Mouse (Mus musculus) intestine, embryonic 14.5 days (tissue): ENCODE results near the gene Dok7. TPM values are rescaled to one million over a fixed set of nuclear protein-coding genes. Genes with fewer than 3 reads are reported as not detected.
A peak's percentile ranks its signal among the peaks of the same experiment; 100 is the strongest.

Experiments used
- ATAC-seq: fragments of 200-750 bp; cut with Nextera tagmentation; replicated peaks from 2 replicates; pipeline ENCODE4 v1.8.0; 2017; ENCODE audit warnings: low read depth, moderate number of reproducible peaks, moderate TSS enrichment, moderate library complexity; ENCODE audit not compliant: low FRiP score, low TSS enrichment
- DNase-seq: peaks from one replicate; pipeline ENCODE4 v3.0.0-alpha.2; 2018; ENCODE audit warnings: low spot score
- H3K27ac ChIP-seq: fragments of 300-500 bp; sonication (generic); 2 replicates; pipeline ENCODE4 v1.5.1; 2014; ENCODE audit warnings: low read depth, mild to moderate bottlenecking, control low read depth
- H3K27me3 ChIP-seq: fragments of 300-500 bp; sonication (generic); replicated peaks from 2 replicates; pipeline ENCODE4 v1.6.1; 2014; ENCODE audit warnings: low read length, control low read depth; ENCODE audit not compliant: control insufficient read depth, insufficient read depth
- H3K36me3 ChIP-seq: fragments of 300-500 bp; sonication (generic); 2 replicates; pipeline ENCODE4 v1.6.1; 2014; ENCODE audit warnings: low read length, control low read depth; ENCODE audit not compliant: control insufficient read depth, insufficient read depth
- H3K4me1 ChIP-seq: fragments of 300-500 bp; sonication (generic); replicated peaks from 2 replicates; pipeline ENCODE4 v1.6.1; 2014; ENCODE audit warnings: low read length, control low read depth, mixed read lengths; ENCODE audit not compliant: control insufficient read depth, insufficient read depth
- H3K4me2 ChIP-seq: fragments of 300-500 bp; sonication (generic); 2 replicates; pipeline ENCODE4 v1.6.1; 2014; ENCODE audit warnings: low read length
- H3K4me3 ChIP-seq: fragments of 300-500 bp; sonication (generic); 2 replicates; pipeline ENCODE4 v1.5.1; 2014; ENCODE audit warnings: low read depth, low read length, control low read depth, mixed read lengths
- H3K9ac ChIP-seq: fragments of 300-500 bp; sonication (generic); 2 replicates; pipeline ENCODE4 v1.6.1; 2014; ENCODE audit warnings: mild to moderate bottlenecking, low read length
- H3K9me3 ChIP-seq: fragments of 300-500 bp; sonication (generic); 2 replicates; pipeline ENCODE4 v1.6.1; 2016; ENCODE audit warnings: low read length, control low read depth; ENCODE audit not compliant: control insufficient read depth
- WGBS: fragments of 180-500 bp; shearing (Covaris S2); extraction: QIAGEN DNeasy Blood & Tissue Kit; methylation state at CpG from one replicate; pipeline ENCODE4 v1.1.7; 2014; 5-methylcytosine and 5-hydroxymethylcytosine counted together
- microRNA-seq: library from miRNA; unstranded; fragments of <30 nt; microRNA quantifications from one replicate; pipeline ENCODE4, GENCODE M21; 2016
- polyA plus RNA-seq: library from polyadenylated mRNA; unstranded; fragments of >200 nt; fragmentation: Nextera tagmentation; extraction: Ambion mirVana; gene quantifications from 2 replicates; pipeline ENCODE4 v1.2.1, GENCODE M21; 2014

The Dok7 gene
- polyA plus RNA-seq, 1 experiment from 2014 or later = 1.4 TPM

GRCm38 (mm10) chr5:35133468-35133867 is 76.9 kb downstream of the Dok7 start:
- Histone ChIP-seq H3K4me1 (no peaks in the 10 kb centered on the region), H3K4me2 (no peak overlapping the region), H3K4me3 (no peak overlapping the region), H3K9me3 (no peaks in the 10 kb centered on the region), H3K9ac (no peak overlapping the region), H3K36me3 (no peaks in the 10 kb centered on the region), H3K27me3 (no peaks in the 10 kb centered on the region), H3K27ac (no peak overlapping the region)
- DNase-seq = no peak
- 88% methylated on average over 4 of the region's 4 CpGs for WGBS
- ATAC-seq = no peak

- ATAC-seq (no peak), DNase-seq (no peak)
- 73% methylated on average over 3 of the region's 3 CpGs for WGBS
- no peaks in the 10 kb centered on the region for H3K9me3 ChIP-seq
- no peak overlapping the region for H3K4me3 ChIP-seq
- no peak overlapping the region for H3K27ac ChIP-seq
- H3K27me3 ChIP-seq = no peaks in the 10 kb centered on the region
- H3K9ac ChIP-seq = no peak overlapping the region
- H3K4me2 ChIP-seq = no peak overlapping the region
- H3K36me3 ChIP-seq = no peaks in the 10 kb centered on the region
- no peaks in the 10 kb centered on the region for H3K4me1 ChIP-seq
These were observed 77.7 kb downstream of the Dok7 start for GRCm38 (mm10) chr5:35134286-35134685.

GRCm38 (mm10) chr5:35135903-35136302 is 79.3 kb downstream of the Dok7 start:
- 58% methylated on average over 5 of the region's 5 CpGs for WGBS
- Histone ChIP-seq H3K4me1 (no peaks in the 10 kb centered on the region), H3K27me3 (no peaks in the 10 kb centered on the region), H3K27ac (no peak overlapping the region), H3K36me3 (no peaks in the 10 kb centered on the region), H3K4me2 (no peak overlapping the region), H3K4me3 (no peak overlapping the region), H3K9ac (no peak overlapping the region), H3K9me3 (no peaks in the 10 kb centered on the region)
- ATAC-seq = no peak
- DNase-seq = no peak

Small RNA genes lying within 50 kb of the gene (microRNA-seq; reads per million reads assigned to microRNA genes)
- 4.5 reads per million, percentile 32 among the genes with 10 or more reads in this experiment for gene Mir3097

Other genes with a start within 250 kb of the Dok7 start
- gene Msantd1, start 148.8 kb upstream of the Dok7 start, polyA plus RNA-seq = 0.58 and 1.2 TPM in 2 replicates
- gene Rgs12, start 107.3 kb upstream of the Dok7 start, polyA plus RNA-seq = 19.0 and 22.2 TPM in 2 replicates
- 1.3 and 1.7 TPM in 2 replicates for gene Hgfac, start 15.3 kb upstream of the Dok7 start, polyA plus RNA-seq
- gene Lrpap1, start 49.0 kb downstream of the Dok7 start, polyA plus RNA-seq = 107 and 117 TPM in 2 replicates
- gene Adra2c, start 221.6 kb downstream of the Dok7 start, polyA plus RNA-seq = 0.05 TPM in 1 of 2 replicates, not detected in the other